Mouse (Mus musculus) ES-Bruce4 (cell line): Measurements from ENCODE around the gene Adi1. TPM values are rescaled to one million over a fixed set of nuclear protein-coding genes. Genes with fewer than 3 reads are reported as not detected.

ENCODE experiments used
- H3K27ac ChIP-seq: 2 replicates; pipeline ENCODE4 v1.5.1; 2012; ENCODE audit warnings: low read length, inconsistent platforms; ENCODE audit not compliant: insufficient read depth
- H3K27me3 ChIP-seq: 2 replicates; pipeline ENCODE4 v1.6.1; 2012; ENCODE audit warnings: mild to moderate bottlenecking, low read length, inconsistent platforms; ENCODE audit not compliant: control insufficient read depth, poor library complexity, insufficient read depth, severe bottlenecking
- H3K36me3 ChIP-seq: 2 replicates; pipeline ENCODE4 v1.6.1; 2012; ENCODE audit warnings: inconsistent platforms, mild to moderate bottlenecking, low read length, moderate library complexity; ENCODE audit not compliant: control insufficient read depth, poor library complexity, insufficient read depth, severe bottlenecking
- H3K4me1 ChIP-seq: one replicate; pipeline ENCODE4 v1.8.1; 2011; ENCODE audit warnings: low read length; ENCODE audit not compliant: control insufficient read depth, insufficient read depth
- H3K4me3 ChIP-seq: 2 replicates; pipeline ENCODE4 v1.5.1; 2011; ENCODE audit warnings: low read depth, mild to moderate bottlenecking, low read length
- H3K9ac ChIP-seq: 2 replicates; pipeline ENCODE4 v1.6.1; 2012; ENCODE audit warnings: low read depth, mild to moderate bottlenecking, inconsistent platforms; ENCODE audit not compliant: poor library complexity, severe bottlenecking
- H3K9me3 ChIP-seq: replicated peaks from 2 replicates; pipeline ENCODE4 v1.6.1; 2012; ENCODE audit warnings: mild to moderate bottlenecking, low read length, inconsistent platforms; ENCODE audit not compliant: control insufficient read depth, poor library complexity, insufficient read depth, severe bottlenecking
- CTCF ChIP-seq: IDR thresholded peaks from one replicate; pipeline ENCODE4 v1.8.1; 2011; ENCODE audit warnings: low read depth, low read length
- EP300 ChIP-seq: IDR thresholded peaks from 2 replicates; pipeline ENCODE4 v1.6.1; 2011; ENCODE audit warnings: low read depth, low read length; ENCODE audit not compliant: insufficient read depth
- POLR2A ChIP-seq: IDR thresholded peaks from one replicate; pipeline ENCODE4 v1.8.1; 2011; ENCODE audit warnings: low read length; ENCODE audit not compliant: insufficient read depth
- polyA plus RNA-seq: library from polyadenylated mRNA; stranded (reverse); fragments of >200 nt; gene quantifications from 2 replicates; pipeline ENCODE4 v1.2.4, GENCODE M21; 2011; ENCODE audit warnings: low read depth; ENCODE audit not compliant: missing spikeins, insufficient read depth, insufficient read length

Gene Adi1
- polyA plus RNA-seq, 1 experiment = 59.0 TPM

- Histone ChIP-seq H3K27me3 (no peaks in the 10 kb centered on the region), H3K4me1 (no peaks in the 10 kb centered on the region), H3K9me3 (no peaks in the 10 kb centered on the region), H3K36me3 (no peaks in the 10 kb centered on the region), H3K9ac (no peak overlapping the region), H3K4me3 (no peak overlapping the region), H3K27ac (no peak overlapping the region)
- TF ChIP-seq EP300 (no peak), POLR2A (no peak), CTCF (no peak)
These were observed 15.7 kb downstream of the Adi1 start for GRCm38 (mm10) chr12:28690730-28691129.

- no peaks in the 10 kb centered on the region for H3K4me1 ChIP-seq
- H3K4me3 ChIP-seq = no peak overlapping the region
- no peak overlapping the region for H3K9ac ChIP-seq
- H3K27ac ChIP-seq = no peak overlapping the region
- no peaks in the 10 kb centered on the region for H3K27me3 ChIP-seq
- H3K9me3 ChIP-seq = no peaks in the 10 kb centered on the region
- H3K36me3 ChIP-seq = no peaks in the 10 kb centered on the region
- no peak for TF ChIP-seq CTCF
- no peak for TF ChIP-seq EP300
- TF ChIP-seq POLR2A = no peak
These were observed 18.7 kb downstream of the Adi1 start for GRCm38 (mm10) chr12:28693738-28694137.

- no peak overlapping the region for H3K4me3 ChIP-seq
- no peaks in the 10 kb centered on the region for H3K27me3 ChIP-seq
- H3K36me3 ChIP-seq = no peaks in the 10 kb centered on the region
- TF ChIP-seq CTCF (no peak), POLR2A (no peak), EP300 (no peak)
- no peak overlapping the region for H3K9ac ChIP-seq
- no peak overlapping the region for H3K27ac ChIP-seq
- H3K4me1 ChIP-seq = no peaks in the 10 kb centered on the region
- no peaks in the 10 kb centered on the region for H3K9me3 ChIP-seq
These were observed 19.2 kb downstream of the Adi1 start for GRCm38 (mm10) chr12:28694231-28694630.

- H3K4me1 ChIP-seq = no peaks in the 10 kb centered on the region
These were observed 19.7 kb downstream of the Adi1 start for GRCm38 (mm10) chr12:28694776-28695175.

GRCm38 (mm10) chr12:28697821-28698595 lies 23.0 kb downstream of the Adi1 start:
- no peak overlapping the region for H3K4me3 ChIP-seq
- no peaks in the 10 kb centered on the region for H3K36me3 ChIP-seq
- no peaks in the 10 kb centered on the region for H3K4me1 ChIP-seq
- H3K27ac ChIP-seq = no peak overlapping the region
- H3K9me3 ChIP-seq = no peaks in the 10 kb centered on the region
- H3K27me3 ChIP-seq = no peaks in the 10 kb centered on the region
- no peak overlapping the region for H3K9ac ChIP-seq
- TF ChIP-seq POLR2A = no peak
- no peak for TF ChIP-seq CTCF
- no peak for TF ChIP-seq EP300

More at GRCm38 (mm10) chr12:28694776-28695175, 19.7 kb downstream of the Adi1 start:
- no peak overlapping the region for H3K4me3 ChIP-seq
- no peaks in the 10 kb centered on the region for H3K27me3 ChIP-seq
- H3K36me3 ChIP-seq = no peaks in the 10 kb centered on the region
- TF ChIP-seq POLR2A = no peak
- TF ChIP-seq EP300 = no peak
- no peak for TF ChIP-seq CTCF
- no peak overlapping the region for H3K9ac ChIP-seq
- no peak overlapping the region for H3K27ac ChIP-seq
- H3K9me3 ChIP-seq = no peaks in the 10 kb centered on the region

GRCm38 (mm10) chr12:28699086-28699485 lies 24.1 kb downstream of the Adi1 start:
- Histone ChIP-seq H3K9ac (no peak overlapping the region), H3K27ac (no peak overlapping the region), H3K27me3 (no peaks in the 10 kb centered on the region), H3K36me3 (no peaks in the 10 kb centered on the region), H3K9me3 (no peaks in the 10 kb centered on the region), H3K4me3 (no peak overlapping the region), H3K4me1 (no peaks in the 10 kb centered on the region)
- TF ChIP-seq EP300 (no peak), POLR2A (no peak), CTCF (no peak)
